Mouse (Mus musculus): ENCODE data around the gene Hist1h4k. TPM values are rescaled to one million over a fixed set of nuclear protein-coding genes. Genes with fewer than 3 reads are reported as not detected.
"Not testable (repeated sequence)": the region's sequence is repeated elsewhere in the genome, so short reads cannot be mapped to it uniquely, and the experiment has no call there.

Gene Hist1h4k
- total RNA-seq, 1 experiment, result 2,674 TPM

GRCm38 (mm10) chr13:21745006-21745405 lies 5.3 kb downstream of the Hist1h4k start:
- H3K9me3 ChIP-seq (ENCODE audit: control insufficient read depth, insufficient read depth, low read depth, low read length), result no peaks in the 10 kb centered on the region
- no peak overlapping the region for H3K4me3 ChIP-seq (ENCODE audit: insufficient read depth in 1 of 2, low read depth in 1 of 2, low read length in 2 of 2, poor library complexity in 1 of 2, severe bottlenecking in 1 of 2)
- no peak for TF ChIP-seq ZC3H11A (IDR thresholded peaks at IDR 0.05; ENCODE audit: borderline replicate concordance, low read depth, low read length)
- 0 out of 4 replicates have a peak, but pooled peaks cover 0 to 2% of the 10 kb centered on the region in 2 experiments for H3K4me1 ChIP-seq (ENCODE audit: control insufficient read depth in 2 of 2, insufficient read depth in 2 of 2, low read length in 2 of 2, poor library complexity in 1 of 2)
- no peak for DNase-seq (ENCODE audit: low read depth, low spot score)
- H3K27ac ChIP-seq (ENCODE audit: insufficient read depth, low read depth, low read length, poor library complexity, severe bottlenecking), result no peak overlapping the region
- H3K9ac ChIP-seq (ENCODE audit: insufficient read depth, low read depth, low read length, poor library complexity, severe bottlenecking), result no peak overlapping the region
- no peaks in the 10 kb centered on the region for H3K36me3 ChIP-seq (ENCODE audit: control insufficient read depth, insufficient read depth, low read length, poor library complexity, severe bottlenecking)
- in situ Hi-C loops (cut with MboI; ENCODE audit: low sequenced_read_pairs in 2 of 2, unreplicated experiment in 2 of 2), result loop anchor here (25.0 kb wide), 2 partner anchors 292 to 1817 kb away; partner anchors contain the start of genes Hist1h1d (in 2 of the 2), Hist1h2ad (in 2 of the 2), Hist1h2ae (in 2 of the 2) and Hist1h2bf (in 2 of the 2)

- Histone ChIP-seq H3K9ac (ENCODE audit: insufficient read depth, low read depth, low read length, poor library complexity, severe bottlenecking) (peak within 1 kb of the TSS; percentile 84), H3K4me3 (ENCODE audit: insufficient read depth in 1 of 2, low read depth in 1 of 2, low read length in 2 of 2, poor library complexity in 1 of 2, severe bottlenecking in 1 of 2) (peak within 1 kb of the TSS; percentile 72 to 78), H3K27ac (ENCODE audit: insufficient read depth, low read depth, low read length, poor library complexity, severe bottlenecking) (peak within 1 kb of the TSS; percentile 91)
- in situ Hi-C loops (cut with MboI; ENCODE audit: low sequenced_read_pairs in 2 of 2, unreplicated experiment in 2 of 2), result loop anchor here (10.0 to 25.0 kb wide), 3 partner anchors 300 to 1827 kb away; partner anchors contain the start of genes Hist1h1d (in 2 of the 2), Hist1h2ad (in 2 of the 2), Hist1h2ae (in 2 of the 2) and Hist1h2ah (in 2 of the 2)
- H3K9me3 ChIP-seq (ENCODE audit: control insufficient read depth, insufficient read depth, low read depth, low read length); H3K4me1 ChIP-seq (ENCODE audit: control insufficient read depth in 2 of 2, insufficient read depth in 2 of 2, low read length in 2 of 2, poor library complexity in 1 of 2); H3K36me3 ChIP-seq (ENCODE audit: control insufficient read depth, insufficient read depth, low read length, poor library complexity, severe bottlenecking): not testable (repeated sequence)
- peak; percentile 87 for DNase-seq (ENCODE audit: low read depth, low spot score)
These were observed 15.2 kb downstream of the Hist1h4k start, which contains the start of gene Hist1h4j for GRCm38 (mm10) chr13:21734906-21735767. Gene Hist1h4j, plus strand, starts transcription at chr13:21735064.

GRCm38 (mm10) chr13:21734010-21734905 lies 16.0 kb downstream of the Hist1h4k start:
- TF ChIP-seq HCFC1 (IDR thresholded peaks at IDR 0.05; ENCODE audit: borderline replicate concordance, insufficient read depth, low read length) (0 out of 2 replicates have a peak, but pooled peaks have one; percentile 11), MAFK (IDR thresholded peaks at IDR 0.05; ENCODE audit: insufficient read depth, low read depth, low read length) (no peak)
- in situ Hi-C loops (cut with MboI; ENCODE audit: low sequenced_read_pairs in 2 of 2, unreplicated experiment in 2 of 2), result loop anchor here (10.0 to 25.0 kb wide), 3 partner anchors 301 to 1828 kb away; partner anchors contain the start of genes Hist1h1d (in 2 of the 2), Hist1h2ad (in 2 of the 2), Hist1h2ae (in 2 of the 2) and Hist1h2ah (in 2 of the 2)

GRCm38 (mm10) chr13:21733466-21733865 lies 16.8 kb downstream of the Hist1h4k start:
- Histone ChIP-seq H3K9me3 (ENCODE audit: control insufficient read depth, insufficient read depth, low read depth, low read length) (peaks cover 3% of the 10 kb centered on the region; the same call in 1 of the 2 replicates), H3K4me3 (ENCODE audit: insufficient read depth in 1 of 2, low read depth in 1 of 2, low read length in 2 of 2, poor library complexity in 1 of 2, severe bottlenecking in 1 of 2) (no peak overlapping the region), H3K9ac (ENCODE audit: insufficient read depth, low read depth, low read length, poor library complexity, severe bottlenecking) (no peak overlapping the region), H3K4me1 (ENCODE audit: control insufficient read depth in 2 of 2, insufficient read depth in 2 of 2, low read length in 2 of 2, poor library complexity in 1 of 2) (peaks cover 0 to 2% of the 10 kb centered on the region in 2 experiments; a peak in 1 of 4 replicates), H3K27ac (ENCODE audit: insufficient read depth, low read depth, low read length, poor library complexity, severe bottlenecking) (no peak overlapping the region), H3K36me3 (ENCODE audit: control insufficient read depth, insufficient read depth, low read length, poor library complexity, severe bottlenecking) (no peaks in the 10 kb centered on the region)
- in situ Hi-C loops (cut with MboI; ENCODE audit: low sequenced_read_pairs in 2 of 2, unreplicated experiment in 2 of 2), result loop anchor here (10.0 to 25.0 kb wide), 3 partner anchors 301 to 1829 kb away; partner anchors contain the start of genes Hist1h1d (in 2 of the 2), Hist1h2ad (in 2 of the 2), Hist1h2ae (in 2 of the 2) and Hist1h2ah (in 2 of the 2)
- TF ChIP-seq ZNF384 (IDR thresholded peaks at IDR 0.05; ENCODE audit: low read depth, low read length) (no peak), CHD2 (IDR thresholded peaks at IDR 0.05; ENCODE audit: low read depth, low read length) (no peak), ZC3H11A (IDR thresholded peaks at IDR 0.05; ENCODE audit: borderline replicate concordance, low read depth, low read length) (no peak), MAFK (IDR thresholded peaks at IDR 0.05; ENCODE audit: insufficient read depth, low read depth, low read length) (no peak), HCFC1 (IDR thresholded peaks at IDR 0.05; ENCODE audit: borderline replicate concordance, insufficient read depth, low read length) (no peak)
- DNase-seq (ENCODE audit: low read depth, low spot score), result no peak

More at GRCm38 (mm10) chr13:21734010-21734905, 16.0 kb downstream of the Hist1h4k start:
- Histone ChIP-seq H3K9ac (ENCODE audit: insufficient read depth, low read depth, low read length, poor library complexity, severe bottlenecking) (peak overlapping the region; percentile 84), H3K36me3 (ENCODE audit: control insufficient read depth, insufficient read depth, low read length, poor library complexity, severe bottlenecking) (no peaks in the 10 kb centered on the region), H3K9me3 (ENCODE audit: control insufficient read depth, insufficient read depth, low read depth, low read length) (peaks cover under 1% of the 10 kb centered on the region; the same call in 1 of the 2 replicates), H3K4me1 (ENCODE audit: control insufficient read depth in 2 of 2, insufficient read depth in 2 of 2, low read length in 2 of 2, poor library complexity in 1 of 2) (peaks cover 0 to 2% of the 10 kb centered on the region in 2 experiments; a peak in 1 of 4 replicates), H3K4me3 (ENCODE audit: insufficient read depth in 1 of 2, low read depth in 1 of 2, low read length in 2 of 2, poor library complexity in 1 of 2, severe bottlenecking in 1 of 2) (peak overlapping the region; percentile 1 to 42; a peak in 3 of 4 replicates), H3K27ac (ENCODE audit: insufficient read depth, low read depth, low read length, poor library complexity, severe bottlenecking) (peak overlapping the region; percentile 71; the same call in 1 of the 2 replicates)
- DNase-seq (ENCODE audit: low read depth, low spot score), result no peak
